Mouse (Mus musculus) right cerebral cortex, adult 2 months (tissue): ENCODE data around the gene Ripor3.

Source experiments
- DNase-seq, 2 experiments: peaks; one replicate each; pipeline ENCODE4 v3.0.0; 2021 to 2022; ENCODE audit warnings: low spot score in 2 of 2

The Ripor3 gene

DNA sequence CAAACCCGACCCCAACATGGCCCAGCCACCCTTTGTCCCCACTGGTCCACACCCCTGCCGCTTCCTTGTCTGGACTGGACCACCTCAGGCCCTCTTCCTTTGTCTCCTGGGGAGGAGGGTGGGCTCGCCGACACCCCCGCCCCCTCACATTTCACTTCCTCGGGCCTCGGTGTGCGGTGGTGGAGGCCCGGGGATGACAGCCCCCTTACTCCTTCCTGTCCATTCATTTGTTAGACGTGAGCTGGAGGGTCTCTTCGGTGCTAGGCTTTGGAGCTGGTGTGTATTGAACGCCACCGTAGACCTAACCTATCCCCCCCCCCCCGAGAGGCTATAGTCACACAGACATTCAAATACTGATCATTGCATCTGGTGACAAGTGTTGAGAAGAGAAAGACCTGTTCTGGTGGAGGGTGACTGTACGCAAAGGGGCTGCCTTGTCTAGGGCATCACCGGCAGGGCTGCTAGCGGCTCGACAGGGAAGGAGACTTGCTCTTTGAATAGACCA, 77.6 kb downstream of the Ripor3 start:
- no peak for DNase-seq

DNA sequence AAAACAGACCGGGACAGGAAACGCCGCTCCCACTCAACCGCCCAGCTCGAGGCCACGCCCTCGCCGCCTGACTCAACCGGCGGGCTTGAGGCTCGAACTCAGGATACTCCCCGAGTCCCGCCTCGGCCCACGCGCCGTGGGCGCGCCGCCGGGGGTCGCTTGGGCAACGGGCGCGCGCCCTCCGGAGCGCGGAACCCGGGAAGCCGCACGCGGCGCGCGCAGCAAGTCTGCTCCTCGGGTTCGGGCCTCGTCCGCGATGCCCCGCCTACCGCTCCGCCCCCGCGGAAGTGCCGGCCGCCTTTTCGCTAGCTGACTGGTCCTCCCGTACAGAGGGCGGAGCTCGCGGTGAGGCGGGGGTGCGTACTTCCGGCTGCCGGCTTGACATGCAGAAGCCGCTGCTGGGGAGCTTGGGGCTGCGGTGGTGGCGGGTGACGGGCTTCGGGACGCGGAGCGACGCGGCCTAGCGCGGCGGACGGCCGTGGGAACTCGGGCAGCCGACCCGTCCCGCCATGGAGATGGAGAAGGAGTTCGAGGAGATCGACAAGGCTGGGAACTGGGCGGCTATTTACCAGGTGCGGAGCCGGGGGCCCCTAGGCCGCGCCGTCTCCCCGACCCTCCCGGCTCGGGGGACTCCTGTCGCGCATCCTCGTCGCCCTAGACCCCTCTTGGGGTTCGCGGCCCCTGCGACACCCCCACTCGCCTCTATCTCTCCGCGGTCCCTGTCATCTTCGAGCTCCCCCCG, 78.3 kb downstream of the Ripor3 start, which contains the start of gene Ptpn1:
Gene Ptpn1 (plus strand): TSS at position 73 of the 742 bp plus-strand sequence.
- peak; percentile 97 to 98 for DNase-seq

DNA sequence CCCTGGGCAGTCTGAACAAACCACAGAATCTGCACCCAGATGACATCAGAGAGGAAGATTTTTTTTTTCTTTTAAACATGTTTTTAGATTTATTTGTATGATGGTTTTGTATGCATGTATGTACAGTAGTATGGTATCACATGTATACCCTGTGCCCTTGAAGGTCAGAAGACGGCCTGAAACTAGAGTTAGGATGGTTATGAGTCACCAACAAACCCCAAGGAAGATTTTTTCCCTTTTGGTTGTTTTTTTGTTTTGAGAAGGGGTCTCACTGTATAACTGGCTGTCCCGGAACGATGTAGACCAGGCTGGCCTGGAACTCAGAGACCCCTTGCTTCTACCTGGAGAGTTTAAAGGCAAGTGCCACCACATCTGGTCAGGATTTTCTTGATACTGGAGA, 79.4 kb downstream of the Ripor3 start:
- no peak for DNase-seq
